Mouse (Mus musculus) thymus, postnatal 0 days (tissue): Measurements from ENCODE around the gene Cpped1. TPM values are rescaled to one million over a fixed set of nuclear protein-coding genes. Genes with fewer than 3 reads are reported as not detected.

Source experiments
- DNase-seq: peaks from one replicate; pipeline ENCODE4 v3.0.0-alpha.2; 2015; ENCODE audit warnings: low spot score
- polyA plus RNA-seq: library from polyadenylated mRNA; unstranded; fragments of >200 nt; fragmentation: Nextera tagmentation; extraction: Ambion mirVana; gene quantifications from 2 replicates; pipeline ENCODE4 v1.2.1, GENCODE M21; 2015

Cpped1 gene
- 10.6 and 10.7 TPM in 2 replicates for polyA plus RNA-seq

- DNase-seq: peak; percentile 90
Measured at GRCm38 (mm10) chr16:11909035-11909591, at the start of gene Cpped1. TSS of gene Cpped1 (minus strand) at chr16:11909445.

GRCm38 (mm10) chr16:11940477-11940876, 31.2 kb upstream of the Cpped1 start:
- DNase-seq: peak; percentile 20

- no peak for DNase-seq
Measured at GRCm38 (mm10) chr16:11910801-11911200, 1.6 kb upstream of the Cpped1 start.

GRCm38 (mm10) chr16:11909817-11910216, 572 bp upstream of the Cpped1 start:
- no peak for DNase-seq

- DNase-seq: no peak
Measured at GRCm38 (mm10) chr16:11908461-11909014, 707 bp downstream of the Cpped1 start.

GRCm38 (mm10) chr16:11907816-11908215, 1.4 kb downstream of the Cpped1 start:
- no peak for DNase-seq

- DNase-seq: no peak
Measured at GRCm38 (mm10) chr16:11906906-11907305, 2.3 kb downstream of the Cpped1 start.

- DNase-seq: no peak
Measured at GRCm38 (mm10) chr16:11905216-11905615, 4.0 kb downstream of the Cpped1 start.

- no peak for DNase-seq
Measured at GRCm38 (mm10) chr16:11902007-11902406, 7.2 kb downstream of the Cpped1 start.

- no peak for DNase-seq
Measured at GRCm38 (mm10) chr16:11900341-11900740, 8.9 kb downstream of the Cpped1 start.

- no peak for DNase-seq
Measured at GRCm38 (mm10) chr16:11896411-11896810, 12.8 kb downstream of the Cpped1 start.

- no peak for DNase-seq
Measured at GRCm38 (mm10) chr16:11894877-11895276, 14.4 kb downstream of the Cpped1 start.

- DNase-seq: no peak
Measured at GRCm38 (mm10) chr16:11890186-11890585, 19.1 kb downstream of the Cpped1 start.

GRCm38 (mm10) chr16:11889741-11890140, 19.5 kb downstream of the Cpped1 start:
- DNase-seq: no peak

GRCm38 (mm10) chr16:11881795-11882194, 27.4 kb downstream of the Cpped1 start:
- no peak for DNase-seq

- no peak for DNase-seq
Measured at GRCm38 (mm10) chr16:11880461-11880860, 28.8 kb downstream of the Cpped1 start.

GRCm38 (mm10) chr16:11879196-11879595, 30.0 kb downstream of the Cpped1 start:
- no peak for DNase-seq

- DNase-seq: no peak
Measured at GRCm38 (mm10) chr16:11875227-11875626, 34.0 kb downstream of the Cpped1 start.

GRCm38 (mm10) chr16:11873292-11873691, 36.0 kb downstream of the Cpped1 start:
- DNase-seq: no peak

GRCm38 (mm10) chr16:11868486-11868885, 40.8 kb downstream of the Cpped1 start:
- no peak for DNase-seq

GRCm38 (mm10) chr16:11852716-11853605, 56.3 kb downstream of the Cpped1 start:
- no peak for DNase-seq

- DNase-seq: no peak
Measured at GRCm38 (mm10) chr16:11848990-11849658, 60.1 kb downstream of the Cpped1 start.
